Mouse (Mus musculus) heart, embryonic 14.5 days (tissue): ENCODE data around the gene Fbxw4. TPM values are rescaled to one million over a fixed set of nuclear protein-coding genes. Genes with fewer than 3 reads are reported as not detected.

Experiments used
- ATAC-seq: fragments of 200-750 bp; cut with Nextera tagmentation; 2 replicates; pipeline ENCODE4 v1.8.0; 2017; ENCODE audit warnings: low read depth, moderate TSS enrichment; ENCODE audit not compliant: insufficient number of reproducible peaks, insufficient read depth, low FRiP score
- H3K27ac ChIP-seq, 2 experiments: fragments of 200-500 bp in 1 of 2; fragments of 300-500 bp in 1 of 2; sonication (generic) in 1 of 2; replicated peaks in 1 of 2; 2 replicates each; pipeline ENCODE4 v1.5.1; 2012 to 2014; ENCODE audit warnings: low read depth in 2 of 2, low read length in 2 of 2, control low read depth in 1 of 2, mild to moderate bottlenecking in 1 of 2, mixed read lengths in 1 of 2; ENCODE audit not compliant: control insufficient read depth in 1 of 2, insufficient read depth in 1 of 2
- H3K27me3 ChIP-seq: fragments of 300-500 bp; sonication (generic); 2 replicates; pipeline ENCODE4 v1.6.1; 2014; ENCODE audit warnings: mild to moderate bottlenecking, low read length, control low read depth; ENCODE audit not compliant: control insufficient read depth, insufficient read depth
- H3K36me3 ChIP-seq: fragments of 300-500 bp; sonication (generic); 2 replicates; pipeline ENCODE4 v1.6.1; 2014; ENCODE audit warnings: mild to moderate bottlenecking, control low read depth, low read length, mixed read lengths; ENCODE audit not compliant: control insufficient read depth, insufficient read depth
- H3K4me1 ChIP-seq, 2 experiments: fragments of 200-500 bp in 1 of 2; fragments of 300-500 bp in 1 of 2; sonication (generic) in 1 of 2; 2 replicates each; pipeline ENCODE4 v1.6.1; 2012 to 2014; ENCODE audit warnings: low read length in 2 of 2, control low read depth in 1 of 2, mixed read lengths in 1 of 2; ENCODE audit not compliant: control insufficient read depth in 2 of 2, insufficient read depth in 2 of 2
- H3K4me2 ChIP-seq: fragments of 300-500 bp; sonication (generic); 2 replicates; pipeline ENCODE4 v1.6.1; 2014; ENCODE audit warnings: mild to moderate bottlenecking, low read length
- H3K4me3 ChIP-seq, 2 experiments: fragments of 200-500 bp in 1 of 2; fragments of 300-500 bp in 1 of 2; sonication (generic) in 1 of 2; 2 replicates each; pipeline ENCODE4 v1.5.1; 2012 to 2014; ENCODE audit warnings: low read length in 2 of 2, mild to moderate bottlenecking in 2 of 2, control low read depth in 1 of 2, low read depth in 1 of 2, moderate library complexity in 1 of 2; ENCODE audit not compliant: control insufficient read depth in 1 of 2, insufficient read depth in 1 of 2
- H3K9ac ChIP-seq: fragments of 300-500 bp; sonication (generic); 2 replicates; pipeline ENCODE4 v1.6.1; 2014; ENCODE audit warnings: mild to moderate bottlenecking, low read length
- H3K9me3 ChIP-seq: fragments of 300-500 bp; sonication (generic); 2 replicates; pipeline ENCODE4 v1.6.1; 2016; ENCODE audit warnings: low read length, control low read depth; ENCODE audit not compliant: control insufficient read depth
- WGBS: fragments of 180-500 bp; shearing (Covaris S2); extraction: QIAGEN DNeasy Blood & Tissue Kit; methylation state at CpG from one replicate; pipeline ENCODE4 v1.1.7; 2014; 5-methylcytosine and 5-hydroxymethylcytosine counted together
- polyA plus RNA-seq: library from polyadenylated mRNA; unstranded; fragments of >200 nt; fragmentation: Nextera tagmentation; extraction: Ambion mirVana; gene quantifications from 2 replicates; pipeline ENCODE4 v1.2.1, GENCODE M21; 2014

Gene Fbxw4
- polyA plus RNA-seq, 1 experiment from 2014 or later: 4.1 TPM

DNA sequence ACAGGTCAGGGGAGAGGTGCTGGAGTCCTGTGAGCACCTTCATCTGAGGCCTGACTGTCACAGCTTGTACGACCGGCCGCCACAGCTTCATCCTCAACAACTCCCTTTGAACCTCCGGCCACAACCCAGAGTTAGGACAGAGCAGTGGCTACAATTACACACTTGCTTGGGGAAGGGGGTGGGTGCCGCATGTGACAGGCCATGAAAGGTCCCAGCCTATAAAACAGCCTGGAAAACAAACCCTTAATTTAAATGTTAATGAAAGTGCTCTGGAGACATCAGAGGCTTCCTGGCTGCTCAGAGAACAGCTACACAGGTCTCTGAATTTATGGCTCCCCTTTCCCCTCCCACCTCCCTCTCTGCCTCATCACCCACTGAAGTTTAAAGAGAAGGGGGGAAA is 38.0 kb downstream of the Fbxw4 start:
- Histone ChIP-seq H3K9me3 (no peaks in the 10 kb centered on the region), H3K4me2 (no peak overlapping the region), H3K36me3 (peaks cover 46% of the 10 kb centered on the region), H3K4me1 (peaks cover 0 to 2% of the 10 kb centered on the region in 2 experiments; a peak in 1 of 4 replicates), H3K9ac (no peak overlapping the region), H3K27ac (no peak overlapping the region), H3K27me3 (no peaks in the 10 kb centered on the region), H3K4me3 (no peak overlapping the region)
- 72% methylated on average over 5 of the region's 5 CpGs for WGBS
- ATAC-seq: no peak

DNA sequence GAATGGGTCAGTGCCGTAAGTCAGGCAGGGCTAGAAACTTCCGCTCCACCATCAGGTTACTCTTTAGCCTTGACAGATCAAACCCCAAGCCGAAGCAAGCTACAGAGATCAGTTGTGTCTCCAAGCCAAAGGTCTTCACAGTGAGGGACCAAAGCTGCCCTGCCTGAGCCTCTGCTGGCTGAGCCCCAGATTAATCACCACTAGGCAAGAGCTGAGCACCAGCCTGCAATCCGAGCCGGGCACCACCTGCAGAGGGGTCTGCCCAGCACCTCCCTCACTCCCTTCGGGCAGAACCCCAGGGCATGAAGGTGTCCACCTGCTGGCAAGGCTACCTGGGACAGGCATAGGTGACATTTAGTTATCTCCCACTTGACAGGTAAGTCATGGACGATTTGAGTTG is 39.1 kb downstream of the Fbxw4 start:
- H3K9me3 ChIP-seq: no peaks in the 10 kb centered on the region
- H3K27me3 ChIP-seq: no peaks in the 10 kb centered on the region
- no peak overlapping the region for H3K4me2 ChIP-seq
- H3K9ac ChIP-seq: no peak overlapping the region
- peaks cover 0 to 2% of the 10 kb centered on the region in 2 experiments; a peak in 1 of 4 replicates for H3K4me1 ChIP-seq
- H3K27ac ChIP-seq: no peak overlapping the region
- 71% methylated on average over 7 of the region's 7 CpGs for WGBS
- no peak for ATAC-seq
- peaks cover 38% of the 10 kb centered on the region for H3K36me3 ChIP-seq
- no peak overlapping the region for H3K4me3 ChIP-seq

- no peak overlapping the region for H3K4me2 ChIP-seq
- WGBS: 80% methylated on average over 14 of the region's 14 CpGs
- H3K27ac ChIP-seq: no peak overlapping the region
- H3K27me3 ChIP-seq: no peaks in the 10 kb centered on the region
- H3K36me3 ChIP-seq: peaks cover 28% of the 10 kb centered on the region
- H3K9me3 ChIP-seq: no peaks in the 10 kb centered on the region
- H3K4me1 ChIP-seq: peaks cover 4 to 9% of the 10 kb centered on the region in 2 experiments; a peak in 2 of 4 replicates
- ATAC-seq: no peak
- no peak overlapping the region for H3K9ac ChIP-seq
- no peak overlapping the region for H3K4me3 ChIP-seq
Observed at GRCm38 (mm10) chr19:45619744-45620501, 40.2 kb downstream of the Fbxw4 start.

DNA sequence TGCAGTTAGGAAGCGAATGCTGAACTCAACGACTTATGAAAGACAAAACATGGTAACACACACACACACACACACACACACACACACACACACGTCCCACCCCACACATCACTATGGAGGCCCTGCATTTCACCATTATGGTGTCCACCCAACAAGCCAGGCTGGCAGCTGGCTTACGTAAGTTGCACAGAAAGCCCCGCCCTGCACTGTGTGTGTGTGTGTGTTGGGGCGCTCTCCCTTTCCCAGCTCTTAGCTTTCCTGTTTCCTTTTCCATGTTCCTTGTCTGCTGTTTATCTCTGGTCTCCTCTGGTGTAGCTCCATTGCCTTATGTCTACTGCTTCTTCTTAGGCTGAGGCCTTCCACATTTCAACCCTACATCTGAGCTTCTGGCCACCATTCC is 41.9 kb downstream of the Fbxw4 start:
- H3K4me2 ChIP-seq: no peak overlapping the region
- H3K9ac ChIP-seq: no peak overlapping the region
- H3K9me3 ChIP-seq: no peaks in the 10 kb centered on the region
- WGBS: 82% methylated on average over 6 of the region's 6 CpGs
- peaks cover 17% of the 10 kb centered on the region for H3K36me3 ChIP-seq
- H3K4me1 ChIP-seq: peaks cover 4 to 12% of the 10 kb centered on the region in 2 experiments; a peak in 2 of 4 replicates
- ATAC-seq: no peak
- H3K4me3 ChIP-seq: no peak overlapping the region
- H3K27ac ChIP-seq: no peak overlapping the region
- no peaks in the 10 kb centered on the region for H3K27me3 ChIP-seq

GRCm38 (mm10) chr19:45616735-45617134 is 43.4 kb downstream of the Fbxw4 start:
- no peaks in the 10 kb centered on the region for H3K9me3 ChIP-seq
- H3K27ac ChIP-seq: no peak overlapping the region
- H3K4me2 ChIP-seq: no peak overlapping the region
- no peak overlapping the region for H3K4me3 ChIP-seq
- no peak for ATAC-seq
- H3K36me3 ChIP-seq: peaks cover 3% of the 10 kb centered on the region
- 60% methylated on average over 7 of the region's 7 CpGs for WGBS
- peaks cover 4 to 12% of the 10 kb centered on the region in 2 experiments; a peak in 2 of 4 replicates for H3K4me1 ChIP-seq
- H3K27me3 ChIP-seq: no peaks in the 10 kb centered on the region
- no peak overlapping the region for H3K9ac ChIP-seq

GRCm38 (mm10) chr19:45616214-45616518 is 43.9 kb downstream of the Fbxw4 start:
- no peak overlapping the region for H3K4me3 ChIP-seq
- no peaks in the 10 kb centered on the region for H3K27me3 ChIP-seq
- H3K9ac ChIP-seq: no peak overlapping the region
- ATAC-seq: no peak
- 83% methylated on average over 4 of the region's 4 CpGs for WGBS
- H3K27ac ChIP-seq: no peak overlapping the region
- peaks cover 4 to 12% of the 10 kb centered on the region in 2 experiments; a peak in 2 of 4 replicates for H3K4me1 ChIP-seq
- no peaks in the 10 kb centered on the region for H3K9me3 ChIP-seq
- H3K36me3 ChIP-seq: no peaks in the 10 kb centered on the region; the same call in 1 of the 2 replicates
- no peak overlapping the region for H3K4me2 ChIP-seq

DNA sequence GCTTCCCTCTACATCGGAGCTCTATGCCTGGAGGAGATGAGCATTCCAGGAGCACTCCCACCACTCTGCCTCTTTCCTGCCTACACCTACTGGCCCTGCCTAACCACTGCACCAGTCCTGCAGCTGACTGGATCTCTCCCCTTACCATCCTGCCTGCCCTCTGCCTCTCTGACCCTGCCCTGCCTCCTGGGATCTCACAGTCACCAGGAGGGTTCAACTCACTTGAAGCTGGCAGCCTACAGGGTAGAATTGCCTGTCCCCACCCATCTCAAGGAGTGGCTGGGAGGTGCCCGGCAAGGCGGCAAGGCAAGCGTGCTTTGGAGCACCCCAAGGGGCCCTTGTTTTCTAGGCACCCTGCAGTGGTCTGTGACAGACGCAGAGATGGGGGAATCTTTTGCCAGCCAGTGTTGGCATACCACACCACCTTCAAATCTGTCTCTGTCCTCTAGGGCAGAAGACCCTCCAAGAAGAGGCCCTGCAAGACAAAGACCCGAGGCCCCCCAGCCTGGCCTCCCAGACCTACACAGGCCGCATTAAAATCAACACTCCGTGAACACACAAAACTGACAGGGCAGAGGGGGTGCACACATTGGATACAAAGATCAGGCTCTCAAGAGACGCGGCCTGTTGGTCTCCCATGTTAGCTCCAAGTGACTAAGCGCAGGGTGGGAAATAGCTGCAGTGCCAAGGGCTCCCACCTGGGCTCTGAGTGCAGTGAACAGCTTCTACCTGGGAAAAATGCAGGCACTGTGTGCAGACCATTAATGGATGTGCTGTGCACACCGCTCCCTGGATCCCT is 44.5 kb downstream of the Fbxw4 start:
- WGBS: 79% methylated on average over 12 of the region's 12 CpGs
- ATAC-seq: no peak
- no peak overlapping the region for H3K9ac ChIP-seq
- H3K9me3 ChIP-seq: no peaks in the 10 kb centered on the region
- H3K4me1 ChIP-seq: peaks cover 4 to 16% of the 10 kb centered on the region in 2 experiments; a peak in 2 of 4 replicates
- peaks cover 2% of the 10 kb centered on the region; the same call in 1 of the 2 replicates for H3K36me3 ChIP-seq
- H3K4me3 ChIP-seq: no peak overlapping the region
- no peak overlapping the region for H3K4me2 ChIP-seq
- no peaks in the 10 kb centered on the region for H3K27me3 ChIP-seq
- no peak overlapping the region for H3K27ac ChIP-seq
